Mouse (Mus musculus) right cerebral cortex, postnatal 36 days (tissue): ENCODE measurements at regions not wholly inside any gene's neighbourhood (a gene's known extent, or its start where the extent isn't known, plus 50 kb on each side); places are given as distances from the start of the nearest gene placed in this dataset.
"Not testable (repeated sequence)": the region's sequence is repeated elsewhere in the genome, so short reads cannot be mapped to it uniquely, and the experiment has no call there.

Experiments used
- DNase-seq, 2 experiments: peaks; one replicate each; pipeline ENCODE4 v3.0.0; 2022; ENCODE audit warnings: low spot score in 2 of 2, mixed read lengths in 1 of 2

DNA sequence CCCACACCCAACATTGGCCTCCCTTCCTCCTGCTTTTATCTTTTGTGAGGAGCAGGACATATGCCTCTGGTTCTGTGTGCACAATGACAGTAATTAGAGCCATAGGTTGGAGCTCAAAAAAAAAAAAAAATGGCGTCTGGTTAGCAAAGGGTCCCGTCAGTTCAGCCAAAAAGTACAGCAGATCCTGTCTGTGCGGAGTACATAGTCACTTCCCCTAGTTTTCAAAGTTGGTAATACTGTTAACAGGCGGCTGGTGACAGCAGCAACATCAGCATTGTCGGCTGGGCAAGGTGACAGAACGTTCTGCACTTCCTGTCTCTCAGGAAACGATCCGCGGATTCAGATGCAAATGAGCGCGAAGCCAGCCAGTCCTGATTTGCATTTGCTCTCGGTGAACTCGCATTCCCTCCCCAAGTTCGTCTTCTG, 642.4 kb upstream of the Gm19410 start:
- peak in 1 of 2 experiments; percentile 71 for DNase-seq

GRCm38 (mm10) chr8:35125179-35125578, 640.4 kb upstream of the Gm19410 start:
- DNase-seq: no peak

DNA sequence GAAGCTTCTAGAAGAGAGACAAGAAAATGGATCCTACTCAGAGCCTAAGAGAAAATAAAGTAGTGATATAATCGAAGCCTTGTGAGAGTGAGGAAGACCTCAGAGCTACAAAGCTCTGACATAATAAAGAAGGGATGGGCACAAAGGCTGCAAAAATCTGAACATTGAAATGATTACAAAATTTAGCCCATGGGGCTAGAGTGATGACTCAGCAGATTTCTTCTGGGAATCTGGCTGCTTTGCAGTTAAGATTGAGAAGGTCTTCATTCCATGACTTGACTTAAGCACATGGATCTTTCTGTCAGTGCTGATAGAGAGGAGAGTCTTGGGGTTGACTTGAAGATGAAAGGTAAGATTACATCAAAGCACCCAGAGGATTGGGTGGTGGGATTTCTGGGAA, 633.3 kb upstream of the Gm19410 start:
- no peak for DNase-seq

- no peak for DNase-seq
Measured at GRCm38 (mm10) chr8:35135630-35136029, 630.0 kb upstream of the Gm19410 start.

DNA sequence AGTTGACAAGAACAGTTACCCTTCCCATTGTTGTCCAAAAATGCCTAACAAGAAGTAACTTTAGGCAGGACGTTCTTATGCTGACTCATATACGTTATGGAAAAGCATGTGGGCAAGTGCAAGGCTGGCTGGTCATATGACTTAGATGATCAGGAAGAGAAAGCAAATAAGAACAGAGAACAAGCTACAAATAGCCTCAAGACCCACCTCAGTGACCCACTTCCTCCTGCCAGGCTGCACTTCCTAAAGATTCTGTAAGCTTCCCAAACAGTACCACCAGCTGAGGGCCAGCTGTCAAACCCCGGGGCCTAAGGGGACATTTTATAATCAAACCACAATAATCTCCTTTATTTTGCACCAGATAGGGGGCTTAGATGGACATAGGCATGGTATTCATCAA, 628.9 kb upstream of the Gm19410 start:
- no peak for DNase-seq

DNA sequence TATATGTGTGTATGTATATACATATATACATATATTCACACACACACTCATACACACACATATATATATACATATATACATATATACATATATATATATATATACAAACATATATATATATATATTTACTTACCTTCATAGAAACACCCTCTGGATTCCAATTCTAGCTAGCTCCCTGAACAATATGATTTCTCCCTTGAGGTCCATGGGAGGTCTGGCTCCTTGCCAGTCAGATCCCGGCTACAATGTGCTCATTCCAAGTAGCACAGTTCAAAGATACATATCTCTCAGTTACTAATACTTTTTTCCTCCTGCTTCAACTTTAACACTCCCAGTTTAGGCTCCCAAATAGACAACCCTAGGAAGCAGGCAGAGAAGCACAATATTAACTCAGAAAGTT, 624.8 kb upstream of the Gm19410 start:
- DNase-seq: no peak

DNA sequence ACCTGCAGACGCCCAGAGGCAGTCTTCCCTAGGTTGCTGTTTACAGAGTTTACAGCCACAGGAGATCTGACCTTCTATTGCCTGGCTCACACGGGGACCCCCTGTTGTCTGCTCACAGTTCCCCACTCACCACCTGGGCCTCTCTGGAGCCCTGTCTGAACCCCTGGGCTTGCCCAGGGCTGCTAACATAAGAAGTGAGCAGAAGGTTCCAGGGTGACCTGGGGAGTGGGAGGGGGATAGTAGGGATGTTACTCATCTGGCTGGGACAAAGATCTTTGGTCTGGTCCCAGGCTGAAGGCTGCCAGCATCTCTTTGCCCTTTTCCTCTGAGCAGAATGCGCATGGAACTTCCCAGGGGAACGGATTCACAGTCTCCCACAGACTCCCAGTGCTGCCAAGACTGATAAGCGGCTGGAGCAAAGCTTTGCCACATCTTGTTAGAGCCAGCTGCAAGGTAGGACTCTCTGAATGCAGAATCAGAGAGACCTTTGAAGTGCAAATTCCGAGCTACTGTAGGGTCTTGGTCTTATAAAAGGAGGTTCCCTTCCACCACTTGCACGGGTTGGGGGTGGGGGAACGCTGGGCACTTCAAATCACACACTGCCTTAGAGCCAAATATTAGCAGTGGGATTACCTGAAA, 622.5 kb upstream of the Gm19410 start:
- no peak for DNase-seq

DNA sequence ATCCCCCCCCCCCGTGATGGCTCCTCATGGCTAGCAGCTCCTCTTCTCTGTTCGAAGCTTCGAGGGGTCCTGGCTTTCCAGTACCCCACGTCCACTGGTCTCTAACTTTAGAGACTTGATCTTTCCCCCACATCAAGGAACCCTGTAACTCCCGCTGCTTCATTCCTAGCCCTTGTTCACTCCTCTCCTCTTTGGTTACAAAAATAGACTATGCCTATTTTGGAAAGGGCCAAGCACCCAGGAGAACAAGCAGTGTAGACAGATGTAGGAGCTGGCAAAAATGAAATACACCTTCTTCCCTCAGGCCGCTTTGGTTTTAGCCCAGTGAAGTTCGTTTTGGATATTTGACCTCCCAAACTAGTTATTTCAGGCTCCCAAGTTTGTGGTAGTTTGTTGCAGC, 621.9 kb upstream of the Gm19410 start:
- no peak for DNase-seq

DNA sequence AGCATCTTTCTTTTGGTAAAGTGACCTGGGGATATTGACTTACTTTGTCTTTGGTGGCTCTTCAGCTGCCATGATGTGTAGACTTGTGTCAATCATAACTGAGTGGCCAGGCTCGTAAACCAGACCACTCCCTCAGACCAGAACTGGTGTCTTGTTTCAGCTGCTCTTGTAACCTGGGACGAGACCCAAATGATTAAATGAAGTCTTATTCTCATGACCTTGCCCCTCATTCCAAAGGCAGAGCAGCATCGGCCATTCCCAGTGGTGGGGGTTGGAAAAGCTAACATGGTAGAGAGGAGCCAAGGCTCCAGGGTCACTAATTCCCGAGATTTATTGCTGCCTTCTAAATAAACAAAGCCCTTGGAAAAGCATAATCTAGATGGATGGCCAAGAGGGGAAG, 621.2 kb upstream of the Gm19410 start:
- DNase-seq: no peak

DNA sequence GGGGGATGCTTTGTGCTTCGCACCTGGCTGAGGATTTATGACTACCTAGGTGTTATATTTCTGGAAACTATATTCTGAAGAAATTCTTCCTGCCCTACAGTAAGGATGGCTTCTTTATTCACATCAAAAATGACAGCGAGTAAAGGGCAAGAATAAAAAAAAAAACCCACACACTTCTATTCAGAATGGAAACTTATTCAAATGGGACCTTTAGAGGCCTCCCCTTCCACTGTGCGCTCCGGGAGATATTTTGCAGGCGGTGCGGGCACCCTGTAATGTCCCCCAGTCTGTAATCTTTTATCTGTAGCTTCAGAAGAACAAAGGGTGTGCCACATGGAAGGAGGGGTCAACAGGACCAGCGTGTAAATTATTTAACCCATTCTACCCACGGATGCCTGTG, 618.1 kb upstream of the Gm19410 start:
- no peak for DNase-seq

- no peak for DNase-seq
Measured at GRCm38 (mm10) chr8:35147967-35148366, 617.6 kb upstream of the Gm19410 start.

DNA sequence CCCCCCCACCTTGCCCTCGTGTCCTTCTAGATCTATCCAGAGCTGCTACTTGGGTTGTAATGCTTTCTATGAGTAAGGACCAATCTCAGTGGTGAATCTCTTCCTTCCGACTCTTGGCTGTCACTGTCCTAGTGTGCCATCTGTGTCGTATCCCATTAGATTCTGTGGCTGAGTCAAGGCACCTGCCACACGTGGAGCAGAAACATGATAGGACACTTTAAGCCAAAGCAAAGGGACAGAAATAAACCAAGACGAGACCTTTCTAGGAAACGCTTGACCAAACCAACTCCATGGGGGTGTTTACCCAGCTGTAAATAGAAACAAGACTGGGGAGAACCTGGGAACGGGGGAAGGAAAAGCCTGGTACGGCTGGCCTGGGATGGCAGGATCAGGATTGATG, 613.0 kb upstream of the Gm19410 start:
- no peak for DNase-seq

DNA sequence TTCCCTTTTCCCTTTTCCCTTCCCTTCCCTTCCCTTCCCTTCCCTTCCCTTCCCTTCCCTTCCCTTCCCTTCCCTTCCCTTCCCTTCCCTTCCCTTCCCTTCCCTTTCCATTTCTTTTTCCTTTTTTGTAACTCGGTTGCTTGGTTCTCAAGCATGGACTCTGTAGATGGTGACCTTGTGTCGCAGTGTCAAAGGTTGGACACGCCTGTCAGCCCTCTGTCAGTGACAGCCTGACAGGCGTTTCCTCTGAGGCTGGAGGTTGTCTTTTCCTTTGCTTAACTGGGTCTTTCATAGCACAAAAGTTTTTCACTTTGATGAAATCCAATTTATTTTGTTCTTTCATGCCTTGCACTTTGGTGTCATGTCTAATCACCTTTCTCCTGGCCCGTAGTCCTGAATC, 609.3 kb upstream of the Gm19410 start:
- DNase-seq: no peak

DNA sequence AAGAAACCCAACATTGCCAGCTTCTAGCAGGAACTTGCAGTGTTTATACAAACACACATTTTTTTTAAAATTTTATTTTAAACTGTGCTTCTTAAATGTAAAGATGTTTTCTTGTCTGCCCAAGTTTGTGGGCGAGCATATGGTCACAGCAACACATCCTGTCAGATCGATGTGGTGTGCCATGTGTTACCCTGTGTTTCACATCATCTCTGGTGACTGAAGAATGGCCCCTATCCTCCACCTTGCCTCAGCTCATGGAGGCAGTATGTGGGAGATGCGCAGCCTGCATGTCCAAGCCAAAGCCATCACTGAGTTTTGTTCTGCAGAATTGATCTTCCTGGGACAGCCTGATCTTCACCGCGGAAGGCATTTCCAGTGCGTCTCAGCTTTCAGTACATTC, 607.9 kb upstream of the Gm19410 start:
- peak in 1 of 2 experiments; percentile 36 for DNase-seq

DNA sequence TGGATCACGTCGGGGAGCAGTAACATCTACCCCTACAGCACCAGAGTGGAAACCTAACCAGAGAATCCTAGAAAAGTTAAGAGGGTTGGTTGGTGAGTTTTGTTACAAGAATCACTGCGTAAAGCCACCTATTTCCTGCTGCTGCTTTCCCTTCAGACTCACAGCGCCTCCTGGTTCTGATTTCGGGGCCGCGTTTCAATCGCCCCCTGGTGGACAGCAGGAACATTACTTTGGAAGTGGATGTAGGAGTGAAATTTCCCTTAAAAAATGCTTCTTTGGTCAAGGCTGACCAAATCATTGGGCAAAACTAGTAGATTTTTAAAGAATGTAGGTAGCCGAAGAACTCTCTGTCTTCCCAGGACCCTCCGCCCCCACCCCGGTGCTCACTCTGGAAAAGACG, 606.3 kb upstream of the Gm19410 start:
- DNase-seq: peak in 1 of 2 experiments; percentile 39

- no peak for DNase-seq
Measured at GRCm38 (mm10) chr8:35160230-35160629, 605.4 kb upstream of the Gm19410 start.

GRCm38 (mm10) chr8:35162166-35162565, 603.4 kb upstream of the Gm19410 start:
- DNase-seq: not testable (repeated sequence)

DNA sequence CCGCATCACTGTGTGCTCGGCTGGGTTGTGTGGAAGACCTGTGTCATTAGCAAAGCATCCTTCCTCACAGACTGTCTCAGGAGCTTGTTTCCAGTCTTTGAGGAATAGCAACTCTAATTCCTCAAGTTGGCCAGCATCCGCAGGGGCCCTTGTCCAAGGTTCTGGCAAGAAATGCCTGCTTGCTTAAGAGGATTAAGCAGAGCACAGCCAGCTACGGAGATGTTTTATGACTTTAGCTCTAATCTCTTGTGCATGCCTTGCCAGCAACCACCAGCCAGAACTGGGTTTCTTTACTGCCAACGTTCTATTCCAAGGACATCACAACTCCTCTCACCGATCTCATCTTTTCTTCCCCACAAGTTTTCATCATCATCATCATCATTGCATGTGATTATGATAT, 599.0 kb upstream of the Gm19410 start:
- no peak for DNase-seq

DNA sequence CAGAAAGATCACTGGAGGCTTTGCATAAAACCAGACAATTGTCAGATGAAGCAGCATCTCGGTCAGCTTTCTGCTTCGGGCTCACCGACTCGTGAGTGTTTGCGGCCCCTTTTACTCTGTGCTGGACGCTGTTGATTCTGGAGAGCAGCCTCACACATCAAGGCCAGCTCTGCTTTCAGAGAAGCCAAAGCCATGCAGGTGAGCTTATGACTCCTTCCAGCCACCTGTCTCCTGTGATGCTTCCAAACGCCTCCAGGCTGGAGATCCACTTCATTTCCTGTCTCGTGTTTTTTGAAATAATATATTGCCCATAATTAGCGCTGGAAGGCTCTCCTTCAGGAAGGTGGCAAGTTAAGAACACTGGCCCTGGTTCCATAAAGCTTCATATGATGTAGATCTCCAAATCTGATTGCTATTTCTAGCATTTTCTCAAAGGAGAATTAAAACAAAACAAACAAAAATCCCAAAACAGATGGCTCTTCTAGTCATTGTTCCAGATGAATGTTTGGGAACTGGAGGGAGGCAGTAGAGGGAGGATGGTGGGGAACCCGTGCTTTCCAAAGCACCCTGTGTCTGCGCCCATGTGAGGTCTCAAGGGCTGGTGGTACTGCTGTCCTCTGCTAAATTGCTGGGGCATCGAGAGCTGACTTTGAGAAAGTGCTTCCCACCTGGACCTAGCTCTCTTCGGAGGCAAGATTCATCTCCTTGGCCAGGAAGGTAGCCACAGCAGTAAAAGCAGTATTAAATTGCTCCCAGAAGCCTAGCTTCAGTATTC, 593.9 kb upstream of the Gm19410 start:
- no peak for DNase-seq

DNA sequence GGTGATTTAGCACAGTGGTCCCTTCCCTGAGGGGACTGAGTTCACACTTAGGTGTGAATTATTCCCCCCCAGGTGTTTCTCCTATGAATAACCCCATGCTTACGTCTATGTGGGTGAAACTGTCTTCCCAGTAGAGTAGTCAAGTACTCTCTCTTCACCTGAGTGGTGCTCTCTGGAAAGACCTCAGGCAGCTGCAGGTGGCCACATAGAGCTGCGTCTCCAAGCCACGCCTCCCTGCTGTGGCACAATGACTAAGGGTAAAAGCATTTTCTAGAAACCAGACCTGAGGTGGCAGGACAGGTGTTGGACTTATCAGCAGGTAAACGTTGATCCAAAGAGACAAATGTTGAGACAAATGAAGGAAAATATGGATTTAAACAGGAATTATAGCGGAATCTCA, 588.3 kb upstream of the Gm19410 start:
- DNase-seq: no peak

DNA sequence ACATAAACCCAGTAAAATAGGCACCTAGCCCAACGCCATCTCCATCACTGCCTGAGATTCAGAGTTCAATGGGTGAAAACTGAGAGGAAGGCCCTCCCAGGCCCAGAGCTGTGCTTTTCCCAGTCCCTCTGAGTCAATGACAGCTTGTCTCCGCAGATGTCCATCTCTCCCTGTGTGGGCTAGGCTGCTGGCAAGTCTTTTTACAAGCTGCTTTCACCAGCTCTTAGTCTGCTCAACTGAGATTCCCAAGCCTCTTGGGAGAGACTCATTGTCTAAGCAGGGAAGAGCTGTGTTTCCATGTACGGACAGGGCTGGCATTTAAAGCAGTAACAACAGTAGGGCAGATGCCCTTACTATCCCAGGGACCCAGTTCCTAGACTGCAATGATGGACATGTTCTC, 585.5 kb upstream of the Gm19410 start:
- no peak for DNase-seq

GRCm38 (mm10) chr8:35182141-35182540, 583.4 kb upstream of the Gm19410 start:
- DNase-seq: no peak

GRCm38 (mm10) chr8:35183423-35183822, 582.2 kb upstream of the Gm19410 start:
- DNase-seq: no peak

- DNase-seq: no peak
Measured at GRCm38 (mm10) chr8:35185165-35185564, 580.4 kb upstream of the Gm19410 start.
